Mouse (Mus musculus): ENCODE measurements around the gene Mapk3.

DNA sequence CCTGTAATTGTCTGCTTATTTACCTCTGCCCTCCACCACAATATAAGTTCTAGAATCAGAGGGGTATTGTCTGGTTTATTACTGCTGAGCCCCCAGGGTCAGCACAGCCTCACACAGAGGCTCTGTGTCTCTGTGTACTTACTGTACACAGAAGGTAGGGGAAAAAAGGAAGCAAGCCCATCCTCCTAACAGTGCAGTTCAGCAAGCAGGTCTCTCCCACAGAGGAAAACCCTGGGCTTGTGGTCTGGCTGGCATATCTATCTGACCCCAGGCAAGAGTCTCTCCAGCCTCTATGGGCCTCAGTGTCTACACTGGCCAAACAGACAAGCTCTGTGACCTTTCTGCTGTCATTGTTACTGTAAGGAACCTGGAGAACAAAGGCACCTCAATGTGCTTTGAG is 44.4 kb downstream of the Mapk3 start:
- TF ChIP-seq E2F4 (IDR thresholded peaks at IDR 0.05; ENCODE audit: borderline replicate concordance, low read depth, low read length) (no peak), ZKSCAN1 (IDR thresholded peaks at IDR 0.05; ENCODE audit: low read depth, low read length) (no peak)

All from MEL (cell line).